Mouse (Mus musculus) megakaryocyte, embryonic 14.5 days (primary cell): Measurements from ENCODE around the gene Snap47.

ENCODE experiments used
- FLI1 ChIP-seq: IDR thresholded peaks from 2 replicates; pipeline ENCODE4 v1.6.1; 2012; ENCODE audit warnings: low read length, inconsistent platforms, mixed read lengths
- GATA1 ChIP-seq: IDR thresholded peaks from 3 replicates; pipeline ENCODE4 v1.6.1; 2012; ENCODE audit warnings: mixed read lengths, low read length, inconsistent platforms, borderline replicate concordance

DNA sequence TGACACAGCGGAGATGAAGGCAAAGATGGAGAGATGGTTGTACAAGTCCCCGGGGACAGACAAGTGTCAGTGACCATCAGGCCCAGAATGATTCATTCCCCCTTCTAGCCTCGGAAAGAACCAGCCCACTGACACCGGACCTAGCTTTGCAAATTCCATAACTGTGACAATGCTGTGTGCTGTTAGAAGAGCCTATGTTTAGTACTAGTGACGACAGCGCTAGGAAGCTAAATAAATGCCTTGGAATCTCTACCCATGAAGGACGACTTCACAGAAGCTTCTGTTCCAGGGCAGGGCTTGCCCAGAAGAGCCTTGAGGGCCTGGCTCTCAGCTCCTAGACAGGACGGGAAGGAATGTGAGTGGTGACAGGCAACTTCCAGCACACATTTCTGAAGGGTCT is 35.2 kb upstream of the Snap47 start:
- TF ChIP-seq GATA1 (no peak), FLI1 (no peak)
